Mouse (Mus musculus): Measurements from ENCODE around the gene Tbrg4.

The Tbrg4 gene

GRCm38 (mm10) chr11:6594845-6595244 is 31.0 kb downstream of the Tbrg4 start:
- in situ Hi-C loops (cut with MboI, MseI): no loop called here

GRCm38 (mm10) chr11:6593406-6593805 is 32.5 kb downstream of the Tbrg4 start:
- in situ Hi-C loops (cut with MboI, MseI): no loop called here

GRCm38 (mm10) chr11:6590933-6591675 is 34.8 kb downstream of the Tbrg4 start:
- in situ Hi-C loops (cut with MboI, MseI): no loop called here

GRCm38 (mm10) chr11:6589838-6590237 is 36.0 kb downstream of the Tbrg4 start:
- in situ Hi-C loops (cut with MboI, MseI): no loop called here

- in situ Hi-C loops (cut with MboI, MseI): no loop called here
Measured at GRCm38 (mm10) chr11:6588295-6588694, 37.6 kb downstream of the Tbrg4 start.

GRCm38 (mm10) chr11:6587249-6587940 is 38.5 kb downstream of the Tbrg4 start:
- in situ Hi-C loops (cut with MboI, MseI): no loop called here

- in situ Hi-C loops (cut with MboI, MseI): no loop called here
Measured at GRCm38 (mm10) chr11:6586660-6587059, 39.2 kb downstream of the Tbrg4 start.

GRCm38 (mm10) chr11:6585748-6586147 is 40.1 kb downstream of the Tbrg4 start:
- in situ Hi-C loops (cut with MboI, MseI): no loop called here

GRCm38 (mm10) chr11:6581560-6581959 is 44.3 kb downstream of the Tbrg4 start:
- in situ Hi-C loops (cut with MboI, MseI): no loop called here

- in situ Hi-C loops (cut with MboI, MseI): no loop called here
Measured at GRCm38 (mm10) chr11:6580065-6580750, 45.7 kb downstream of the Tbrg4 start.

- in situ Hi-C loops (cut with MboI, MseI): no loop called here
Measured at GRCm38 (mm10) chr11:6579361-6579760, 46.5 kb downstream of the Tbrg4 start.

GRCm38 (mm10) chr11:6576151-6576550 is 49.7 kb downstream of the Tbrg4 start:
- in situ Hi-C loops (cut with MboI, MseI): no loop called here

- in situ Hi-C loops (cut with MboI, MseI): no loop called here
Measured at GRCm38 (mm10) chr11:6569410-6569777, 56.5 kb downstream of the Tbrg4 start.

GRCm38 (mm10) chr11:6568584-6569409 is 57.1 kb downstream of the Tbrg4 start:
- in situ Hi-C loops (cut with MboI, MseI): no loop called here

- in situ Hi-C loops (cut with MboI, MseI): no loop called here
Measured at GRCm38 (mm10) chr11:6567951-6568350, 57.9 kb downstream of the Tbrg4 start.

- in situ Hi-C loops (cut with MboI, MseI): no loop called here
Measured at GRCm38 (mm10) chr11:6566496-6566895, 59.4 kb downstream of the Tbrg4 start.

All from T-helper 2 cell (primary cell).